Mouse (Mus musculus): ENCODE measurements around the gene Hist3h2ba.

GRCm38 (mm10) chr11:58979183-58979582, 30.5 kb downstream of the Hist3h2ba start:
- TF ChIP-seq GATA1 (IDR thresholded peaks at IDR 0.05; ENCODE audit: borderline replicate concordance, low read length) = no peak
- TF ChIP-seq FLI1 (IDR thresholded peaks at IDR 0.05; ENCODE audit: low read length) = no peak

Measured in megakaryocyte, embryonic 14.5 days (primary cell).